Mouse (Mus musculus): Measurements from ENCODE around the gene Ces1a.
A peak's percentile ranks its signal among the peaks of the same experiment; 100 is the strongest.

Ces1a gene

GRCm38 (mm10) chr8:93048092-93048491 is at the start of gene Ces1a:
Gene Ces1a (minus strand): TSS chr8:93048192.
- DNase-seq: no peak

DNA sequence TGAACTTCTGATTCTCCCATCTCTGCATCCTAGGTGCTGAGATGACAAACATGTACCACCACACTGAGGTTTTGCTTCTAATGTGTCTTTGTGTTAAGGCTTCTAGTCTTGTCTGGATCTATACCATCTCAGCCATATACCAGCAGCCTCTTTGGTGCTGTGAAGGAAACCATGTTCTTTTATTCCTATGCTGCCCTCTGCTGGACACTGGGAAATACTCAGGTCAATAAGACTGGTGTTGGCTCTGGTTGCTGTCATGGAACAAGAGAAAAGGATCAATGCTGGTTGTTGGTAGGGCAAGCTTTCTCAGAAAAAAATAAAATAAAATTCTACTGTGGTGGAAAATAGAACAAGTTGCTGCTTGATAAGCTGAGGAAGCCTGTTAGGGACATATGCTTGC is 47.4 kb upstream of the Ces1a start:
- DNase-seq: peak; percentile 65

DNA sequence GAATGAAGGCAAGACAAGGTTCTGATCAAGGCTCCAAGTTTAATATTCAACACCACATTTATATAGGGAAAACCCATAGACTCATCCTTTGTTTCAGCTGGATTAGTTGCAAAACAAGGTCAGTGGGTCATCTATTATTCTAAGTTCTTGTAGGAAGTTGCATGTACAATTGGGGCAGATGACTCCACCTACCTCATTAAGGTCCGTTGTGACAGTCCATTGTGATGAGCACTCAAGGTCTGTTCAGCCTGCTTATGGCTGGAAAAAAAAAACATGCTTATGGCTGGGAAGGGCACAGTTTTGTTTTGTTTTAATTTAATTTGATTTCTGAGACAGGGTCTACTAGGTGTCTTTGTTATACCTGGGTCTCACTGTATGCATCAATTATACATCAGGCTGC is 43.3 kb upstream of the Ces1a start:
- no peak for DNase-seq

- no peak for DNase-seq
Measured at GRCm38 (mm10) chr8:93088686-93089122, 40.7 kb upstream of the Ces1a start.

DNA sequence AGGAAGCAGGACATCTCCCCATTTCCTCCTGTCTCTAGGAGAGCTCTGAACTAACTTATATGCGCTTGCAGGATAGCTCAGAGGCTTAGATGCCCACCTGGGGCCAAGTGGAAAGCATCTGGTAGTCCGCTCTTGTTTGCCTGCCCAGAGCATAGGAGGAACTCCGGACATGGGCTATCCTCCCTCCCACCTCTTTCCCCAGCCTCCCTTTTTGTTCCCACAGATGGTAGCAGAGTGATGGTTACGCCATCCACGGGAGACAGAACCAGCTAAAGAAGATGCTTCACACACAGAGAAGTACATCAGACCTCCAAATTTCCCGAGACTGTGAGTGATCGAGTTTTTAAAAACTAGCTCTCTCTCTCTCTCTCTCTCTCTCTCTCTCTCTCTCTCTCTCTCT is 40.2 kb upstream of the Ces1a start:
- DNase-seq: no peak

- no peak for DNase-seq
Measured at GRCm38 (mm10) chr8:93079887-93080286, 31.9 kb upstream of the Ces1a start, which contains the start of gene Ces1b. Gene Ces1b (minus strand): TSS chr8:93080017.

GRCm38 (mm10) chr8:93075251-93075650 is 27.3 kb upstream of the Ces1a start:
- peak; percentile 10 to 14 for DNase-seq

GRCm38 (mm10) chr8:93063416-93064117 is 15.6 kb upstream of the Ces1a start:
- no peak for DNase-seq

DNA sequence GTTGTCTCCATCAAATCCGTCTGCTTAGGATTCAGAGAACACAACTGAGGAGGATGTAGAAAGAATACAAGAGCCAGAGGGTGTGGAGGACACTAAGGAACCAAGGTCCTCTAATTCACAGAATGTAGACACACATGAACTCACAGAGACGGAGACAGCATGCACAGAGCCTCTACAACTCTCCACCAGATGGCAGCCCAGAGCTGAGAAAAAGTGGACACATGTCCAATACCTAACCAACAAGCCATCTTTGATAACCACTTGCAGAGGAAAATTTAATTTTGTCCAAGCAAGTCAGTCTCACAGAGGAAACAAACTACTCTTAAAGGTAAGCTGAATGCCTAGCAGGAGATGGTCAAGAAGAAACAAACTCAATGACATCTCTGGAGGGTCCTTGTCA is 11.2 kb upstream of the Ces1a start:
- peak; percentile 84 to 87 for DNase-seq

GRCm38 (mm10) chr8:93055238-93055637 is 7.2 kb upstream of the Ces1a start:
- no peak for DNase-seq

GRCm38 (mm10) chr8:93048510-93049416 is 771 bp upstream of the Ces1a start:
- DNase-seq: peak; percentile 6 to 7

DNA sequence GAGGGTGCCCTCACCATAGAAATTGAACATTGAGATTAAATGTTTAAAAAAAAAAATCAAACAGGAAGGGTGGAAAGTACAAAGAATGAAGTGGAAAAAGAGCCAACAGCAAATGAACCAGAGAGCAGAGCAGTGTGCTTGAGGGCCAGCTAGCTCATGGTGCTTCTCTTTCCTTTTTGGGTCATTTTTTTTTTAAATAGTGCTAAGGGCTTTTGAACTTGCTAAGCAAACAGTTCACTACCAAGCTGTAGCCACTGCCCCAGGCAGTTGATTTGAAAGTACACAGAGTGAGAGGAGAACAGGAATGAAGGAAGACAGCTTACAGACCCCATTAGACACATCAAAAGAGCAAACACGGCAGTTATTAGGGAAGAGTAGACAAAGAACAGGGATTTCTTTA is 4.9 kb downstream of the Ces1a start:
- no peak for DNase-seq

DNA sequence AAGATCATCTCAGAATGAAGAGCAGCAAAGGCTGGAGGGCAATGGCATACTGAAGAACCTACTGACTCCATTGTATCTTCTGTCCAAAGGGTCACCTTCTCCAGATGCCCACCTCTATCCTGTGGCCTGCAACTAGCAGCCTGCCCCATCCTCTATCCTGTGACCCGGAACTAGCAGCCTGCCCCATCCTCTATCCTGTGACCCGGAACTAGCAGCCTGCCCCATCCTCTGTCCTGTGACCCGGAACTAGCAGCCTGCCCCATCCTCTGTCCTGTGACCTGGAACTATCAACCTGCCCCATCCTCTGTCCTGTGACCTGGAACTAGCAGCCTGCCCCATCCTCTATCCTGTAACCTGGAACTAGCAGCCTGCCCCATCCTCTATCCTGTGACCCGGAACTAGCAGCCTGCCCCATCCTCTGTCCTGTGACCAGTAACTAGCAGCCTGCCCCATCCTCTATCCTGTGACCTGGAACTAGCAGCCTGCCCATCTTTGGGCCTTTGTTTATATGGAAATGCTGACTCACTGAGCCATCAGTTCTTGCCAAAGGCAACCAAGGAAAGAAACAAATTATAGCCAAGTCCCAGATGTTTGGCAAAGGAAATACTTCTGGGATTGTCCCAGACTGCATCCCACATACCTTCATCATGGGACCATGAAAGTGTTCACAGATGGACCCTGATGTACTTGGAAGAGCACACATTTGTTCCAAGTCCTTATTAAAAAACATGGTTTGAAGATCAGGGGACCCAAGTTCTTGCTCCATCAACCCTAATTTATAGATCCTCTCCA is 7.0 kb downstream of the Ces1a start:
- DNase-seq: no peak

- DNase-seq: no peak
Measured at GRCm38 (mm10) chr8:93040256-93040655, 7.7 kb downstream of the Ces1a start.

DNA sequence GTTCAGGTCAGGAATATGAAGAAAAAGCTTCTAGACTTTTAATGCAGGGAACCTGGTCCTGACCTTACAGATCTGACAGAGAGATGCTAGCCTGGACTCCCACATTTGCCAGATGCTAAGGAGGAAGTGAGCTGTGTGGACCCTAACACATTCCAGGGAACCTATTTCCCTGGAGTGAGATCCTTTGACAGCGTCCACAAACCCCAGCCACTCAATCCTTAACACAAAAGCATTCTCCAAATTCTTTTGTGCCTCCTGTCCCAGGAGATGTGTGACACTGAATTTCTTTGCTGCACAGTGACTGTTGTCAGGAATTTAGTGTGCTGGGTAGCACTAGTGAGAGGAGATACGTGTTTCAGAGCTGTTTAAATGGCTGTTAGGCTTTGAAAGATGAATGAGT is 9.2 kb downstream of the Ces1a start:
- DNase-seq: no peak

- no peak for DNase-seq
Measured at GRCm38 (mm10) chr8:93030664-93031063, 17.3 kb downstream of the Ces1a start.

DNA sequence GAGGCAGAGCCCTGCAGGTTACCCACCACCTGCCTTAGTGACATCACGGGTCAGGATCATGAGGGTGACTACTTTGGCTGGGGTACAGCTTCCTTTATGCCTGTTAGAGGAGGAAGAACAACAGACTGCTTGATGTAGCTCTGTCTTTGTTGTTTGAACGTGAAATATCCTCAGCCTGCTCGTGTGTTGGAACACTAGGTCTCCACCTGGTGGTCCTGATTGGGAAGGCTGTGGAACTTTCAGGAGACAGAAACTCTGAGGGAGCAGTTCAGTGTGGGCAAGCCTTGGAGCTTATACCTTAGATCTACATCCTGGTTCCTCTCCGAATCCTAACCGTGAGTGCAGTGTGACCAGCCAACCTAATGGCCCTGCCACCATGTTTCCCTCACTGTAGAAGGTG is 26.3 kb downstream of the Ces1a start:
- no peak for DNase-seq

DNA sequence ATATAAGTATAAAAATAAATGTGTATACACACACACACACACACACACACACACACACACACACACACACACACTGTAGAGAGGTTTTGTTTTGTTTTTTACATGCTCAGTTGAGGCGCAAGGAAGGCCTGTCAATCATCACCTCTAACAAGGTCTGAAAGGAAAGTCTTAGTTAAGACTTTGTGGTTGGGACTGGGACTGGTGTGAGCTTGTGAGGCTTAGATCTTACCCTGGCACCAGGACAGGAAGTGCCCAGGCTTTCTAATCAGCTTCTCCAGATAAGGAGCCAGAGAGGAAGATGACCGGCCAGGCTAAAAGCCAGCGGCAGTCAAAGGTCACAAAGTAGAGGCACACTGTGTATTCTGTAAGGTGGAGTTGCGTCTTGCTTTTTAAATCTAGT is 33.7 kb downstream of the Ces1a start:
- no peak for DNase-seq

DNA sequence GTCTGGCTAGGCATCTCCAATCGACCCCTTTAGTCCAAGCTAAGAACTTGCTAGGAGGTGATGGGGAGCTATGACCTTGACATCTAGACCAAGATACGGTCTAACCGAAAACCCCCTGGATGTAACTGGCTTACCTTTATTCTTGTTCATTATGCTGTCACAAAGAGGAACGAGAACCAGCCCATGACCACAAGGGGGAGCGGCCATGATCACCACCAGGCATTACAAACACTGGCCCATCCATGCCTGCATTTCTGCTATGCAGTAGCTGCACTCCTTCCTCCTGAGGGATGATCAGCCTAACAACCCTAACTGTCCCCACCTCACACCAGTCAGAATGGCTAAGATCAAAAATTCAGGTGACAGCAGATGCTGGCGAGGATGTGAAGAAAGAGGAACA is 35.8 kb downstream of the Ces1a start:
- peak; percentile 24 to 35 for DNase-seq

GRCm38 (mm10) chr8:93011439-93011838 is 36.6 kb downstream of the Ces1a start:
- peak; percentile 94 to 97 for DNase-seq

- peak; percentile 74 to 82 for DNase-seq
Measured at GRCm38 (mm10) chr8:93010286-93010685, 37.7 kb downstream of the Ces1a start.

GRCm38 (mm10) chr8:92998600-92998999 is 49.4 kb downstream of the Ces1a start:
- peak; percentile 85 to 92 for DNase-seq

- peak; percentile 69 to 71 for DNase-seq
Measured at GRCm38 (mm10) chr8:92996840-92997239, 51.2 kb downstream of the Ces1a start.

Measured in cerebellum, postnatal 10 days (tissue).